Mouse (Mus musculus) lung, adult 2 months (tissue): ENCODE data around the gene Adarb1. TPM values are rescaled to one million over a fixed set of nuclear protein-coding genes. Genes with fewer than 3 reads are reported as not detected.

Source experiments
- DNase-seq: peaks from one replicate; pipeline ENCODE4 v3.0.0; 2022
- H3K4me1 ChIP-seq: fragments of 200-500 bp; 2 replicates; pipeline ENCODE4 v1.6.1; 2011; ENCODE audit warnings: low read length; ENCODE audit not compliant: control insufficient read depth, insufficient read depth
- H3K4me3 ChIP-seq: fragments of 200-500 bp; replicated peaks from 2 replicates; pipeline ENCODE3; 2011; ENCODE audit warnings: low read depth, mild to moderate bottlenecking, control low read depth, low read length; ENCODE audit errors: extremely low read depth
- CTCF ChIP-seq: fragments of 200-500 bp; IDR thresholded peaks from 2 replicates; pipeline ENCODE4 v1.5.1; 2011; ENCODE audit warnings: mild to moderate bottlenecking, low read length, control low read depth; ENCODE audit not compliant: insufficient read depth
- POLR2A ChIP-seq: fragments of 200-500 bp; IDR thresholded peaks from 2 replicates; pipeline ENCODE4 v1.6.1; 2011; ENCODE audit warnings: low read depth, mild to moderate bottlenecking, control low read depth, low read length, borderline replicate concordance; ENCODE audit errors: extremely low read depth
- WGBS: fragments of 180-500 bp; shearing (Covaris S2); methylation state at CpG from one replicate; pipeline ENCODE4 v1.1.7; 2018; 5-methylcytosine and 5-hydroxymethylcytosine counted together
- polyA plus RNA-seq: library from polyadenylated mRNA; depleted of rRNA; stranded (reverse); fragments of >200 nt; gene quantifications from 2 replicates; pipeline ENCODE4 v1.2.3, GENCODE M21; 2012

Gene Adarb1
- polyA plus RNA-seq, 1 experiment = 29.9 TPM

DNA sequence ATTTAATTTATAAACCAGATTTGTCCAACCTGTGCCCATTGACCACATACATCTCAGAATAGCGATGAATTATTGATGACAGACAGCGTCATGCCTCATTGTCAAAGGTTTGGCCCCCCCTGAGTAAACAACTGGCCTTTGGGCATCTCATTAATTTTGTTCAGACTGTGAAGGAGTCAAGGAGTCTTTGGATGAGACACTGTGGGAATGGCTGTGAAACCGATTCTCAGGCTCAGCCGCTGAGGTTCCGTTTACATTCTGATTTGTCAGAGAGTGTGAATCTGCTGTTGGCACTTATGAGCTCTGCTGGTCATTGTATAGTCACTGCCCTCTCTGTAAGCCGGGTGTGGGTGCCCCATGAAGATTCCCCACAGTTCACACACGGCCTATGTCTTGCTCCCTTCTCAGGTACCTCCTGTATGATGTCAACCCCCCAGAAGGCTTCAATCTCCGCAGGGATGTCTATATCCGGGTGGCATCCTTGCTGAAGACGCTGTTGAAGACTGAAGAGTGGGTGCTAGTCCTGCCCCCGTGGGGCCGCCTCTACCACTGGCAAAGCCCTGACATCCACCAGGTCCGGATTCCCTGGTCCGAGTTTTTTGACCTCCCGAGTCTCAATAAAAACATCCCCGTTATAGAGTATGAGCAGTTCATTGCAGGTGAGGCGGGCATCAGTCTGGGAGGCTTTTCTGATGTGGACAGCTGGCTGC lies 157.7 kb downstream of the Adarb1 start:
- no peak for DNase-seq
- Histone ChIP-seq H3K4me3 (no peak overlapping the region), H3K4me1 (peaks cover 2% of the 10 kb centered on the region; the same call in 1 of the 2 replicates)
- WGBS = 77% methylated on average over 17 of the region's 17 CpGs
- no peak for TF ChIP-seq POLR2A
- TF ChIP-seq CTCF = no peak

DNA sequence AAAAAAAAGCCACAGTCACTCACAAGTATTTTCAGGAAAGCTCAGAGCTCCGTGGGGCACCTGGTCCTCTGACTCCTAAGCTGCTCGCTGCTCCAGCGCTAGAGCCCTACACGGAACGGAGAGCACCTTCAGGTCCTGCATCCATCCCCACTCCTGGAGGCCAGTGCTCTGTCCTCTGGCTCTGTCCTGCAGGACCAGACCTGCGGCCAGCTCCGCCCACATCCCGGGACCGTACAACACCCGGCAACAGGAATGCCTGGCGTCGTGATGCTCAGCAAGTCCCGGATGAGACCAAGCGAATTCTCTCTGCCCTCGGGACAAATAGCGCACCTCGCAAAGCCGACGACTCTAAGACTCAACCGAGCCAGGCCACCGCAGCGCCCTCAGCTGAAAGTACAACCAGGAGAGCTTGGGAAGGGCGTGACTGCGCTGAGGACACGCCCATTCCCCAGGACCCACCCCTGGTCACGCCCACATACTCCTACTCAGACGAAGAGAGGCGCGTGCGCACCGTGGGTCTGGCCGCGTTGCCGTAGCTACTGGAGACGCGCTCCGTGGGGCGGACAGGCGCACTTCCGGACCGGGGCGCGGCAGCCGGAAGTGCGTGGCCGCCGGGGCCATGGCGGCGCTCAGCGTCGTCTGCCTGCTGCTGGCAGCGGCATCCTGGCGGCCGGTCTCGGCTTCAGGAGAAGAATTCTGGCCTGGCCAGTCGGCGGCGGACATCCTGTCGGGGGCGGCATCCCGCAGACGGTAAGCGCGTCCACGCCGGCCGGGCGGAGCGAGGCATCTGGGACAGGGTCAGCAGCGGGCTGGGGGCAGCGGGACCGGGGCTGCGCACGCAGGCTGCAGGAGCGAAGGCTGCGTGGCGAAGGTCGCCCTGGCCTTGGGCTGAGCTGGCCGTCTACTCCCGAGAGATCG lies 159.1 kb downstream of the Adarb1 start, which contains the start of gene Pofut2:
Gene Pofut2 (plus strand): TSS at position 515 of the 918 bp plus-strand sequence.
- Histone ChIP-seq H3K4me1 (peaks cover 2% of the 10 kb centered on the region; the same call in 1 of the 2 replicates), H3K4me3 (peak within 1 kb of the TSS; percentile 87)
- TF ChIP-seq CTCF (0 out of 2 replicates have a peak, but pooled peaks have one; percentile 10), POLR2A (peak; percentile 91)
- under 1% methylated on average over 81 of the region's 81 CpGs for WGBS
- DNase-seq = peak; percentile 88

DNA sequence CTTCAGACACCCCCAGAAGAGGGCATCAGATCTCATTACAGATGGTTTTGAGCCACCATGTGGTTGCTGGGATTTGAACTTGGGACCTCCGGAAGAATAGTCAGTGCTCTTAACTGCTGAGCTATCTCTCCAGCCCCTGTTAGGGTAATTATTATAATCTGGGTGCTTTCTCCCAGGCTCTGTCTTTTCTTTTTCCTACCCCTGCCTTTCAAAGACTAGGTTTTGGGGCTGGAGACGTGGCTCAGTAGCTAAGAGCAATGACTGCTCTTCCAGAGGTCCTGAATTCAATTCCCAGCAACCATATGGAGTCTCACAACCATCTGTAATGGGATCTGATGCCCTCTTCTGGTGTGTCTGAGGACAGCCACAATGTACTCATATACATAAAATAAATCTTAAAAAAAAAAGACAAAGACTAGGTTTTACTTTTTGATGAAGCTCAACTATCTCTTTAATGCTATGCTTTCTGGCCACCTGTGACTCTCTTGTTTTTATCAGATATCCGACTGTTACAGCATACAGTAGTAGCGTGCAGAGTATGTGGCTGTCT lies 160.0 kb downstream of the Adarb1 start:
- no peak for TF ChIP-seq CTCF
- TF ChIP-seq POLR2A = no peak
- WGBS = 57% methylated on average over 4 of the region's 4 CpGs
- DNase-seq = no peak
- no peak overlapping the region for H3K4me3 ChIP-seq
- H3K4me1 ChIP-seq = peaks cover 2% of the 10 kb centered on the region; the same call in 1 of the 2 replicates

DNA sequence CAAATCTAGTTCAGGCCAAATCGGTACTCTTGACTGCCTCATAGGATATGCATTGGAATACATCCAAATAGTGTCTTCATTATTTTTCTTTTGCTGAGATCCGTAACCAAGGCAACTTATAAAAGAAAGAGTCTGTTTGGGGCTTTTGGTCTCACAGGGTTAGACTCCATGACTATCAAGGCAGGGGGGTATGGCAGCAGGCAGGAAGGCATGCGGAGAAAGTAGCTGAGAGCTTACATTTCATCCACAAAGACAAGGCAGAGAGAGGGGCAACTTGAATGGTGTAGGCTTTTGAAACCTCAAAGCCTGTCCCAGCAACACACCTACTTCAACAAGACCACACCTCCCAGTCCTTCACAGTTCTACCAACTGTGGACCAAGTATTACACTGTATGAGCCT lies 162.4 kb downstream of the Adarb1 start:
- Histone ChIP-seq H3K4me1 (peaks cover 14% of the 10 kb centered on the region), H3K4me3 (no peak overlapping the region)
- 79% methylated on average over 3 of the region's 3 CpGs for WGBS
- no peak for DNase-seq
- no peak for TF ChIP-seq POLR2A

DNA sequence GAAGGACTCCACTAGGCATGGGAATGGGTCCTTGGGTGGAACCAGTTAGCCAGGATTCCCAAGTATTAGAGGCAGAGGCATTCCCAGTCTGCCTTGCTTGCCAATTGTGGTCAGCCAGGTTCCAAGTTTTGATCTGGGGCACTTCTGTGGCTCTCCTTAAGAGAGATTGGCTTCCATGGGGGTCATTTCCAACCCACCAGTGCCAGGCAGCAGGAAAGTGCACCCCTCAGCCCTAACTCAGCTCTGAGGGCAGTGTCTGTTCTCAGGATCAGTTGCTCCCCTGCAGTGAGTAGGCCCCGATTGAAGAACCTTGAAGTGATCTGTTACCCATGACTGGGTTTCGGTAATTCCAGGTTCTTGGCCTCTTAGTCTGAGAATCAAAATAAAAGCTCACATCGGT lies 162.8 kb downstream of the Adarb1 start:
- Histone ChIP-seq H3K4me1 (peaks cover 14% of the 10 kb centered on the region), H3K4me3 (no peak overlapping the region)
- DNase-seq = no peak
- WGBS = 90% methylated on average over 3 of the region's 3 CpGs
- TF ChIP-seq POLR2A (no peak), CTCF (no peak)

DNA sequence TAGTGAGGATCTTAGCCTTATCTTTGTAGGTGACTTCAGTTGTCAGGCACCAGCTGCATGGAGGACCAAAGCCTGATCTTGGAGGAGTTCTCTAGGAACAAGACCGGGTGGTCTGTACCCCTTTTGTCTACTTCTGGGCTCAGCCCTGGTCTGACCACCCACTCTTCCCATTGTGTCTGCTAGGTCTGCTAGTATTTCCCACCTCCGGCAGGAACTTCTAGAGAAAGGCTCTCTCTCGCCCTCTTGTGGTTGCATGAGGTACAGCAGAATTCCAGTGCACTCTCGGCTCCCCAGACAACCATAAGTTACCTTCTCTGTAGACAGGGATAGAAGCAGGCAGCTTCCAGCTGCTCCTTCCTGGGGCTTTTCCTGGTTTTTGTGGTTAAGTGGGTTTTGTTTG lies 165.3 kb downstream of the Adarb1 start:
- DNase-seq = peak; percentile 77
- 0% methylated on average over 4 of the region's 4 CpGs for WGBS
- Histone ChIP-seq H3K4me1 (peaks cover 11% of the 10 kb centered on the region), H3K4me3 (no peak overlapping the region)
- TF ChIP-seq POLR2A (no peak), CTCF (peak; percentile 86)

DNA sequence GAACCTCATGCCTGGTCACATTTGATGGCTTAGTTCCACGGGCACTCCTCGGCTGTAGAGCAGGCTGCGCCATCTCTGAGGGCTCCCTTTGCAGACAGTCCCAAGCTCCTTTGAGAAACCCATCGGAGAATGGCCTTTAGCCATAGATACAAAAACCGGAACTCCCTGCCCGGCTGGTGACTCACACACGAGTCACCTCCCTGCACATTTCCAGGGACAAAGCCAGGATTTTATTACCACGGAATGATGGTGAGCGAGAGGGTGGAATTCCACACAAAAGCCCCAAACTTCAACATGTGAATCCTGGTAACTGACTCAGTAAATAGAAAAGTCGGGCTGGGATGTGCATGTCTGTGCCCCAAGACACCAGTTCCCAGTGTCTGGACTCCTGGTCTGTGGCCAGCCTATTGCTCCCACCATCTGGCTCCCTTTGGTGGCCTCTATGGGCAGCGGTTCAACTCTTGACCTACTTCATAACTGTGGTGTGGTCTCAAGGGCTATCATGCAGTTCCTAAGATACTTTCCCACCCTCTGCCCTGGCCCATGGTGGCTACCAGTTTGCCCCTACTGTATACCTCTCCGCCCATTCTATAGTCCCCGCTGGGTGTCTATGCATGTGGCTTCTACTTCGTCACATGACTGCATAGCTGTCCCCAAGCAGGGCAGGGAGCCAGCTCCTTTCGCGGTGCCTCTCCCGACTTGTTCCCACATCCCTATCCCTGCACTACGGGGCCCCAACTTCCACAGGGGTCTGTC lies 166.1 kb downstream of the Adarb1 start:
- WGBS = 30% methylated on average over 18 of the region's 18 CpGs
- peak overlapping the region; percentile 36 for H3K4me3 ChIP-seq
- H3K4me1 ChIP-seq = peaks cover 11% of the 10 kb centered on the region
- TF ChIP-seq POLR2A (no peak), CTCF (no peak)
- peak; percentile 29 for DNase-seq

DNA sequence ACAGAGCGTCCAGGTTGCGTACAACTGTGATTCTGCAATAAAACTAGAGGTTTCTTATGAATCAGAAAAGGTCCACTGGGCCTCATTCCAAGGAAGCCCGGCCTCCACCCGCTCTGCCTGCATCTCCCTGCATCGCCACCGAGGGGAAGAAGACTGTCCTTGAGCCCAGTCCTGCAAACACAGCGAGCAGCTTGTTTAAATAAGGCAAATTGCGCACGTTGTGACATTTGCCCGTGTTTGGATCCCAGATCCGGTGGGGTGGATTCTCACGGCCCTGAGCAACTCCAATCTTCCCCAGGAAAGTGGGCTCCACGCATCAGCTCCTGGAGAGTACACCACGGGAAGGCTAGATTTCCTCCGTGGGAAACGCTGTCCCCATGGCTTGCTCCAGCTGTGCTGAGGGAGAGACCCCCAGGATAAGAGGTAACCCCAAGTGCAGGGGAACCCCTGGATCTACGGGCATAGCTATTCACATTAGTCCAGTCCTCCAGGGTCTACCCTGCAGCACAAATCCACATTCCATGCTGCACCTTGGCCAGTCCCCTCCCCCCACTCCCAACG lies 166.8 kb downstream of the Adarb1 start:
- Histone ChIP-seq H3K4me3 (peak overlapping the region; percentile 36), H3K4me1 (peaks cover 11% of the 10 kb centered on the region)
- WGBS = 22% methylated on average over 18 of the region's 18 CpGs
- no peak for TF ChIP-seq CTCF
- no peak for TF ChIP-seq POLR2A
- no peak for DNase-seq
